Mouse (Mus musculus) ES-E14 (cell line): ENCODE measurements around the gene Papolg. TPM values are rescaled to one million over a fixed set of nuclear protein-coding genes. Genes with fewer than 3 reads are reported as not detected.

ENCODE experiments used
- DNase-seq: peaks from one replicate; pipeline ENCODE4 v3.0.0-alpha.2; 2013; ENCODE audit warnings: low read depth, low spot score
- H3K27ac ChIP-seq: 2 replicates; pipeline ENCODE4 v1.5.1; 2012; ENCODE audit warnings: low read depth, mild to moderate bottlenecking, low read length, moderate library complexity, mixed read lengths; ENCODE audit not compliant: poor library complexity, insufficient read depth, severe bottlenecking
- H3K36me3 ChIP-seq: 2 replicates; pipeline ENCODE4 v1.6.1; 2012; ENCODE audit warnings: mild to moderate bottlenecking, low read length, moderate library complexity, mixed read lengths; ENCODE audit not compliant: control insufficient read depth, poor library complexity, insufficient read depth, severe bottlenecking
- H3K4me1 ChIP-seq, 2 experiments: fragments of 150-350 bp in 1 of 2; sonication (generic) in 1 of 2; 2 replicates each; pipeline ENCODE4 v1.6.1; 2012; ENCODE audit warnings: low read length in 2 of 2, mild to moderate bottlenecking in 1 of 2, mixed read lengths in 1 of 2; ENCODE audit not compliant: control insufficient read depth in 2 of 2, insufficient read depth in 2 of 2, poor library complexity in 1 of 2
- H3K4me3 ChIP-seq, 2 experiments: fragments of 150-350 bp in 1 of 2; sonication (generic) in 1 of 2; 2 replicates each; pipeline ENCODE4 v1.5.1; 2012; ENCODE audit warnings: low read length in 2 of 2, low read depth in 1 of 2, mild to moderate bottlenecking in 1 of 2, mixed read lengths in 1 of 2; ENCODE audit not compliant: insufficient read depth in 1 of 2, poor library complexity in 1 of 2, severe bottlenecking in 1 of 2
- H3K9ac ChIP-seq: 2 replicates; pipeline ENCODE4 v1.6.1; 2012; ENCODE audit warnings: low read depth, mild to moderate bottlenecking, low read length, mixed read lengths; ENCODE audit not compliant: poor library complexity, insufficient read depth, severe bottlenecking
- H3K9me3 ChIP-seq: fragments of 150-350 bp; sonication (generic); 2 replicates; pipeline ENCODE4 v1.6.1; 2012; ENCODE audit warnings: low read depth, mild to moderate bottlenecking, low read length; ENCODE audit not compliant: control insufficient read depth, insufficient read depth
- CHD2 ChIP-seq: IDR thresholded peaks from 2 replicates; pipeline ENCODE4 v1.6.1; 2014; ENCODE audit warnings: mild to moderate bottlenecking, low read depth, low read length, inconsistent platforms
- HCFC1 ChIP-seq: IDR thresholded peaks from 2 replicates; pipeline ENCODE4 v1.6.1; 2012; ENCODE audit warnings: low read length, inconsistent platforms, borderline replicate concordance; ENCODE audit not compliant: insufficient read depth
- MAFK ChIP-seq: IDR thresholded peaks from 2 replicates; pipeline ENCODE4 v1.6.1; 2014; ENCODE audit warnings: mild to moderate bottlenecking, low read depth, low read length, inconsistent platforms; ENCODE audit not compliant: insufficient read depth
- ZC3H11A ChIP-seq: IDR thresholded peaks from 2 replicates; pipeline ENCODE4 v1.6.1; 2012; ENCODE audit warnings: low read depth, mild to moderate bottlenecking, inconsistent platforms, low read length, borderline replicate concordance
- ZNF384 ChIP-seq: IDR thresholded peaks from 2 replicates; pipeline ENCODE4 v1.6.1; 2012; ENCODE audit warnings: low read depth, low read length, inconsistent platforms
- in situ Hi-C, 2 experiments: fragments of 600-800 bp; cut with MboI; formaldehyde crosslinking; loops; one replicate each; pipeline ENCODE4 v1.15.1; 2025; ENCODE audit warnings: low sequenced_read_pairs in 2 of 2, inconsistent platforms in 1 of 2; ENCODE audit not compliant: unreplicated experiment in 2 of 2
- total RNA-seq: library from RNA; depleted of rRNA; stranded (reverse); fragments of 300-350 nt; gene quantifications from 2 replicates; pipeline ENCODE4 v1.2.3, GENCODE M21; 2012

Papolg gene
- total RNA-seq, 1 experiment = 14.0 TPM

DNA sequence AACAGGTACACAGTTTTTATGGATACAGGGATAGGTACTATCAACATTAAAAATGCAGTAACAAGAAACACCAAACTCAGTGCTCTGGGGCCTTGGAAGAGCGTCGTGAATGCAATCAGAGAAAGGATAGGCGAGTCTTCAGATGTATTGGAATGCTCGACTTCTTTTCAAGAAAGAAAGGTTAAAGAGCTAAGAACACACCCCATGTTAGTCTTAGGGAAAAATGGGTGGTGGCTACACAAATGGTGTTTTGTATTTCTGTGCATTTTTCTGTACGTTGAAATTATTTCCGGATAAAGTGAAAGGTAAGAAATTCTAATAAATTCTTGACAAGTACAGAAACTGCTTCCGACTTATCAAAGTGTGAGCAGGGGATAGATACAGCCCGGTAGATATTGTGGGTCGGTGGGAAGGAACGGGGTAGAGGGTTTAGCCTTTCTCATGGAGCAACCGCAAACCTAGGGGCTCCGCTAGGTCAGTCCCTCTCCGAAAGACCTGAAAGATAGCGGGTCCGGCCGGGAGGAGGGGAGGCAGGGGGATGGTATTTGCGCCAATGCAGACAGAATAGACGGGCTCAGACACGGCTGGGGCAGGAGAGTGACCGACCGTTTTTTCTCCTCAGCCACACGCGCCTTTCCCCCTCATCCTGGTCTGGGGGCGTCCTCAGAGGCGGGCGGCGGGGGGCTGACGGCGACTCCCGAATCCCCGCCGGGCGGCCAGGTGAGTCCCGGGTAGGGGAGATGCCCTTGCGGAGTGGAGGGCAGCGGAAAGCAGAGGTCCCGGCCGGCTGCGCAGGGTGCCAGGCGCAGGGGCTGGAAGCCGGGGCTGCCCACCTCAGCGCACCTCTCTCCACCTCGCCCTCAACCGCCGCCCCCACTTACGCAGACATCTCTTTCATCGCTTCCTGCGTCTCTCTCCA, 653 bp downstream of the Papolg start:
- peaks cover under 1% of the 10 kb centered on the region for H3K36me3 ChIP-seq
- peak overlapping the region; percentile 91 for H3K9ac ChIP-seq
- H3K9me3 ChIP-seq = no peaks in the 10 kb centered on the region
- DNase-seq = no peak
- peak overlapping the region; percentile 82 for H3K27ac ChIP-seq
- TF ChIP-seq ZNF384 (no peak), MAFK (no peak), CHD2 (no peak), ZC3H11A (no peak)
- H3K4me1 ChIP-seq = peaks cover 0 to 8% of the 10 kb centered on the region in 2 experiments; a peak in 2 of 4 replicates
- H3K4me3 ChIP-seq = peak overlapping the region; percentile 91 to 97
- in situ Hi-C loops = no loop called here

DNA sequence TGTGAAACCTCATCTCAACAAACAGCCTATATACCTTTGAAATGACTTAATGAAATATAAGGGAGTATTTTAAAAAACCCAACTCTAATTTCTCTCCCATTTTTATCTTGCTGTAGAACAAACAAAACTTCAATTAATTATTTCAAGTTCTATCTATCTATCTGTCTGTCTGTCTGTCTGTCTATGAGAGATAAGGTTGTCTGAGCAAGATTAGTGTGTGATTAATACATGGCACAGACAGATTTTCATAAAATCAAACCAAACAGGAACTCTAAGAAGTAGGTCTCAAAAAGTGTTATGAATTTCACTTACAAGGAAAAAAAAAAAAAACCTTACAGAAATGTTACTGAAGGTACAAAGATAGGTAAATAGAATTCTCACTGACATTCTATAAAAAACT, 1.5 kb downstream of the Papolg start:
- H3K9me3 ChIP-seq = no peaks in the 10 kb centered on the region
- in situ Hi-C loops = no loop called here
- peak overlapping the region in 1 of 2 experiments; percentile 97; a peak in 2 of 4 replicates for H3K4me3 ChIP-seq
- no peak overlapping the region for H3K27ac ChIP-seq
- TF ChIP-seq MAFK (no peak), ZNF384 (no peak), CHD2 (no peak), ZC3H11A (no peak), HCFC1 (no peak)
- peaks cover 0 to 8% of the 10 kb centered on the region in 2 experiments; a peak in 2 of 4 replicates for H3K4me1 ChIP-seq
- no peak overlapping the region for H3K9ac ChIP-seq
- no peak for DNase-seq
- peaks cover 5% of the 10 kb centered on the region for H3K36me3 ChIP-seq

DNA sequence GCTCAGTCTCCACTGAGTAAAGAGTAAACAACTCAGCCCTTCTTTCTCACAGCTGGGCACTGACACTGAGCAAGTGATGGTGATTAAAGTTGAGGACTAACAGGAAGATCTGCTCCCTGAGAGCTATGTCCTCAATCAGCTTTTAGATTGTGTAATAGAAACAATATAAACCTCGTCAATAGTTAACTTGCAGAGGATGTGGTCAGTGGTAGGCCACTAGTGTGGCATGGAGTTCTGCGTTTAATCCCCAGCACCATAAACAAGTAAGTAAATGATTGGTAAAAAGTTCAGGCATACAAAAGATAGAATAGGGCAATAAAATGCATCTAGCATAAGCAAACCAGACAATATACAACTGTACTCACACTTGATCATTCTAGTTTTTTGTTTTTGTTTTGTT, 30.7 kb downstream of the Papolg start:
- Histone ChIP-seq H3K4me1 (no peaks in the 10 kb centered on the region), H3K27ac (no peak overlapping the region), H3K36me3 (peaks cover 13% of the 10 kb centered on the region), H3K4me3 (no peak overlapping the region), H3K9me3 (no peaks in the 10 kb centered on the region), H3K9ac (no peak overlapping the region)
- in situ Hi-C loops = no loop called here
- TF ChIP-seq MAFK (no peak), HCFC1 (no peak), CHD2 (no peak), ZC3H11A (no peak), ZNF384 (no peak)
- no peak for DNase-seq

DNA sequence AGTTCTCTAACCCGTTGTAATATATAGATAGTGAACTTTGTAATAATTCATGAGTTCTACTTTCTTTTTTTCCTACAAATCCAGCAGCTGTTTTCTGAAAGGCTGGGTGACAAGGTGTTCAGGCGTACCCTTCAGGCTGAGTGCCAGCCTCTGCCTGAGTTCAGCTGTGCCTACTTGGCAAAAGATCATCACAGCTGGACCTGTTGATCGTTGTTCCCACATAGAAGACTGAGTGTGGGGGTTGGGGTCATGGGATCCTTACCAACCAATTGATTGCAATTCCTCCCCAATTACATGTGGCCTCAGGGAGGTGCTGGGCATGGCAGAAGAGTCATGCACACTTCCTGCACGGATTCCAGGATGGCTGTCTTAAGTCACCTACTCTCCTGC, 38.3 kb downstream of the Papolg start:
- Histone ChIP-seq H3K27ac (no peak overlapping the region), H3K4me3 (no peak overlapping the region), H3K9ac (no peak overlapping the region), H3K4me1 (no peaks in the 10 kb centered on the region), H3K36me3 (peaks cover 15% of the 10 kb centered on the region), H3K9me3 (no peaks in the 10 kb centered on the region)
- in situ Hi-C loops = no loop called here
- no peak for DNase-seq
- TF ChIP-seq HCFC1 (no peak), CHD2 (no peak), ZNF384 (no peak), MAFK (no peak), ZC3H11A (no peak)
